Mouse (Mus musculus): ENCODE results near the gene Ccnd2.

Gene Ccnd2

GRCm38 (mm10) chr6:127152106-127152951, at the start of gene Ccnd2:
Gene Ccnd2, minus strand, starts transcription at chr6:127152193.
- no peak for DNase-seq

DNA sequence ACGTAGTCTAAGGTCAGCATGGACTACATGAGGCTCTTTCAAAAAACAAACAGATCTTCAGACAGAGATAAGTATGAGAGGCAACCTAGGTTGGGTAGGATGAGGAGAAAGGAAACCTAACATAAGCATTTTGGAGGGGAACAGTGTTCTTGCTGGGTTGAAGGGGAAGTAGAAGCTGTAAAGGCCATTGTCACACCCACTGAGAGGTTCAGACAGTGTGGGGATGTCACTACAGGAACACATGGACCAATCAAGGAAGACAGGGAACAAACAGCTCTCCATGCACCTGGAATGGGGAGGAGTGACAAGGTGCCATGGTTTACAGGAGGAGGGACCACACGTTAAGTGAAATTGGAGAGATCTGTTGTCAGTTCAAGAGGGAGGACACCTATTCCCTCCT, 45.0 kb upstream of the Ccnd2 start:
- DNase-seq, result no peak

GRCm38 (mm10) chr6:127181296-127181695, 29.3 kb upstream of the Ccnd2 start:
- DNase-seq, result no peak

GRCm38 (mm10) chr6:127179056-127179759, 27.2 kb upstream of the Ccnd2 start:
- no peak for DNase-seq

- DNase-seq, result no peak
Measured at GRCm38 (mm10) chr6:127177962-127178361, 26.0 kb upstream of the Ccnd2 start.

DNA sequence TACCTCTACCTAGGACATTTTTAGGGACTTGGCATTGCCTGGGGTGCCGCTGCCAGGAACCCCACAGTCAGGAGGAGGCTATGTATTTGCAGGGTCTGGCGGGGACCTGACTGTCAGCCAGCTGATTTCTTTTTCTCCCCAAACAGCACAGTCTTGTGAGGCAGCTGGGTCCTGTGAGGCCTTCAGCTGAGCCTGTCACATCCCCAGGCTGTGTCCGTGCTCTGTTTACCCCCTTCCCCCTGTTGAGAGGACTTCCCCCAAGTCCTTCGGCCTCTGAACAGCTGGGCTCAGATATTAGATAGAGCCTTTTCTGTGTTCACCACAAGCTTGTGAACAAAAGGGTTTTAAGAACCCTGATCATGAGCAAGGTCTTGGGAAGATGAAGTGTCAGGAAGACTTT, 25.4 kb upstream of the Ccnd2 start:
- DNase-seq, result no peak

- DNase-seq, result no peak
Measured at GRCm38 (mm10) chr6:127172461-127172860, 20.5 kb upstream of the Ccnd2 start.

DNA sequence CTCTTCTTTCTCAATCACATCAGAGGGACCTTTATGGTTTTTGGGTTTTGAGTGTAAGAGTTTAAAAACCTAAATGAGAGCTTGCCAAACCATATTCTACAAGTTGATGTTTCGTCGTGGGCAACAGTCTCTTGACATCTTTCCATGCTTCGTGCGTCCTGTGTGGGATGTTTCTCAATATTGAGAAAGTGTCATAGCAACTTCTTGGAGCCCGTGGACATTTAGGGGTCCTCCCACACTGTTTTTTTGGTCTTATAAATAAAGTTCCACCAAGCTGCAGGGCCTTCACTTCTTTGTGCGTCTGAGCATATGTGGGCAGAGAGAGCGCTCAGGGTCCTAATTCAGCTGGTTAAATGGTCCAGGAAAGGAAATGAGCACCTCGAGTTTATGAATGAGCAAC, 18.7 kb upstream of the Ccnd2 start:
- DNase-seq, result no peak

GRCm38 (mm10) chr6:127165663-127166062, 13.7 kb upstream of the Ccnd2 start:
- no peak for DNase-seq

- no peak for DNase-seq
Measured at GRCm38 (mm10) chr6:127162842-127163241, 10.8 kb upstream of the Ccnd2 start.

GRCm38 (mm10) chr6:127157321-127157720, 5.3 kb upstream of the Ccnd2 start:
- DNase-seq, result no peak

DNA sequence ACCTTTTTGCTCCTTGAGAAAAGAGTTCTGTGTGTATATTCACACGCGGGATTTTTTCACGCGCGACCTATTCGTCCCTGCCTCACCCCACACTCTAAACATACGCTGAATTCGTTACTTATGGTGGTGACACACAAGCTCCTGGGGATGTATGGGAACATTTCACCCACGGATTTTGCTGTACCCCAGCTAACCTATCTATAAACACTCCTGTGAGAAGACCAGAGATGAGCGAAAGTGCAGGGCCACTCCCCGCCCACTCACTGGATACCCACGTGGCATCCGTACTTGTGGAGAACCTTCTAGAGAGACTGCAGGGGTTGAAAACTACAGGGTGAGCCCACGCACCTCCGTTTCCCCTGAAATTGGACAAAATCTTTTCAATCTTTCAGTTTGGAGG, 3.5 kb upstream of the Ccnd2 start:
- DNase-seq, result no peak

DNA sequence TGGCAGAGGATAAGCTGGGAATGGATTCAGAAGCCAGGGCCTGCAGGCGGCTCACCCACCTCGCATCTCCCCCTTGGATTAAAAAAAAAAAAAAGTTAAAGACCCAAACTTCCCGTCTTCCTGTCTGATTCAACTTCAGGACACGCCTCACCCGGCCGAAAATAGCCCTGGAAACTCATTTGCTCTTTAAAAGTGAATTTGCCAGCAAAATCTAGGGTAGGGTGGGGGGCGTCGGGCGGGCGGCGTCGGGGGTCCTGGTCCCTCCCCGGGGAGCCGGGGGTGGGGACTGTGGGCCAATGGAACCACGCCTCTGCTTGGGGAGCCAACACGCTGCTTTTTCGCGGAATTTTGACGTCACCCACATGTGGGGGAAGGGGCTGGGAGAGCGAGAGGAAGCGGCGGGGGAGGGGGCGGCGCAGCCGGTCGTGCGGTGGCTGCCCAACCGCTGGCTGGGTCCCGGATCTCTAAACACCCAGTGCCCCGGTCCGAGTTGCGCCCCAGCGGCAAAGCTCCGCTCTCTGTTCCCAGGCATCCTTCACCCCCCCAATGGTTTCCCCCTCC, 2.8 kb upstream of the Ccnd2 start:
- DNase-seq, result no peak

DNA sequence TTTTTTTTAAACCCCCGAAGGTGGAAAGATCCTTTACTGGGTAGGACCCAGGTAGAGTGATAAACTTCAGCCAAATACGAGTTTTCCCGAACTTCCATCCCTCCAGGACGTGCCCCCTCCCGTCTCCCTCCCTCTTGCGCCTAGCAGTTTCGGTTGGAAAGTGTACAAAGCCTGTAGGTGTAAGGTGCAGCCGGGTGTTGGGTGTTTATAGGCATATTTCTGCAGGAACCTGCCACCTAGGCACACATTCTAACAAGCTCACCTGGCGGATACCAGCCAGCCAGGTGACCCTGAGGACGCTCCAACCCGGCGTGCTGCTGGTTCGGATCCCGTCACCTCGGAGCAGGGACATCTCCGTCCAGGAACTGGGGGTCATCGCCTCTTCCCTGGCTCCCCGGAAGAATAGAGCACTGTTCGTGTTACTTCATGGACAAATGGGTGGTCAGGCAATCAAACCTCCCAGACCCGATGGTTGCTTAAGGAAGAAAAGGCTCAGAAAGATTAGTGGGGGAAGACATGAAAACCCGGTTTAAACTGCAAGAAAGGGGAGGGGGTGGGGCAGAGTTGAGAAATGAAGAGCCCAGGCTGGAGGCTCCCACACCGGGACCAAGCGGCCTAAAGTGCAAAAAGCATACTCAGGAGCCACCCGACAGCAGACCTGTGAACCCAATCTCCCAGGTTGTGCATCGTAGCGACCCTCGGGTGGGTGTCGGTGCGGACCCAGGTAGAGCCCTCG, 2.1 kb upstream of the Ccnd2 start:
- no peak for DNase-seq

DNA sequence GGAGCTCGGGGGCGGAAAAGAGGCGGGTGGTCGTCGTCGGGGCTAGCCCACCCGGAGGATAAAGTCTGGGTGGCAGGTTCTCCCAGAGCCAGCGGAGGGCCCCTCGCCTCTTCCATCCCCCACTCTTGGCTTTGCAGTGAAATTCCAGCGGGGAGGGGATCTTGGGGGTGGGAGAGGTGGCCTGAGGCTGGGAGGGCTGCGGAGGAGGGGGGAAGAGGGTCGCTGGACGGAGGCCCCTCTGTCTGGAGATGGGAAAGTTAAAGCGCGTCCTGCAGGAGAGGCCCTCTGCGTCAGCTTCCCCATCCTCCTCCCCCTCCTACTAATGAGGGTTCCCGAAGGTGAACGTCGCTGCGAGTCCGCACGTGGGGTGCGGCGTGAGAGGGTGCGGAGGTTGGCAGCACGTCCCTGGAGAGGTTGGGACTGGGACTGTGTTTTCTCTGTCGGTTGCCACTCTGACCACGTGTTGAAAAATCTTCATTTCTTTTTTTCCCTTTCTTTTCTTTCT, 1.4 kb upstream of the Ccnd2 start:
- DNase-seq, result no peak

- no peak for DNase-seq
Measured at GRCm38 (mm10) chr6:127151565-127152105, 358 bp downstream of the Ccnd2 start.

- DNase-seq, result no peak
Measured at GRCm38 (mm10) chr6:127150663-127151564, 1.1 kb downstream of the Ccnd2 start.

DNA sequence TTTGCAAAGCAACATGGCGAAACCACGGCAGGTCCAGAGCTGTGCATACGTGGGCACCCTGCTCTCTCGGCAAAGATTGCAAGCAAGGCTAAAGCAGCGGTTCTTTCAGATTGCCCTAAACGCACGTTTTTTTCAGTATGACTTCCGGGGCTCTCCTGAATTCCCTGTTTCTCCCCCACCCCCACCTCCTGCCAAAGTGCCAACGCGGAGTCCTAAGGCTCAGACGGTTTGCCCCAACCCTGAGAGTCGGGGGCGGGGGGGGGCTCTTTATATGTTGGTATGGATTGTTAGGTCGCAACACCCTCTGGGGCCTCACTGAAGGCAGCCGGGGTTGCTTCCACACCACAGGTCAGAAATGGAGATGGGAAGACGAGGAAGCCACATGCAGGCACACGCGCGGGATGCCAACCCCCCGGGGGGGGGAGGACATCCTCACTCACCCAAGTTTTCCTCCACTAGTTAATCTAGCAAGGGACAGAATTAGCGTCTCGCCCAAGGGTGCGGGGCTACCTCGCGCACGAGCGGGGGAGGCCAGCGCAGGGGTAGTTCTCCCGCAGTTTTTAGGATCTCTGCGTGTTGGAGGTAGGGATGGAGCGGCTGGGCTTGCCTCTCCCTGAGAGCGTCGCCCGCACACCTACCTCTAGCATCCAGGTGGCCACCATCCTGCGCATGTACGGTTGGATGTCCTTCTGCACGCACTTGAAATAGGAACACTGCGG, 1.9 kb downstream of the Ccnd2 start:
- DNase-seq, result no peak

- no peak for DNase-seq
Measured at GRCm38 (mm10) chr6:127149303-127149943, 2.6 kb downstream of the Ccnd2 start.

DNA sequence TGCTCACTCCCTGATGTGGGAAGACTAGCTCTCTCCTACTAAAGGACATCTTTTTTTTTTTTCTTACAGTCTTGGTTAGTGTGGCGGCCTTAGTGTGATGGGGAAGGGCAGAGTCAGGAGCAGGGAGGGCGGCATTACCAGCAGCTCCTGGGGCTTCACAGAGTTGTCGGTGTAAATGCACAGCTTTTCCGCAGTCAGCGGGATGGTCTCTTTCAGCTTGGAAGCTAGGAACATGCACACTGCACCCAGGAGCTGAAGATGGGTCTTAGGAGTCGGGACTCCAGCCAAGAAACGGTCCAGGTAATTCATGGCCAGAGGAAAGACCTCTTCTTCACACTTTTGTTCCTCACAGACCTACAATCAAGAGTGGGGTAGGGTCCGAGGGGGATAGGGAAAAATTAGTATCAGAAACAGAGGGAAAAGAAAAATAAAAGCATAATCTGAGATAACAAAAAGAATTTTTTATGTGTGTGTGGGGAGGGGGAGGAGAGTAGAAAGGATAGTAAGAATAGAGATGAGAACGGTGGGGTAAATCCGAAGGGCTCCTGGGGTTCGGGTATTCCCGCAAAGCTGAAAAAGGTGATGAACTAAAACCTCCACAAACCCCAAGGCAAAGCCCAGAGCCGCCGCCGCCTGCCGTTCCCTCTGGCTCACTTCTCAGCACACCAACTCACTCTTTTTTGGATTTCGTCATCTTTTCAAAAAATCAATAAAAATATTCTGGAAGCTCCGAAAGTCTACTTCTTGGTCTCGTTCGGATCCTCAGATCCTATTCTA, 3.3 kb downstream of the Ccnd2 start:
- DNase-seq, result no peak
